Mouse (Mus musculus) kidney, postnatal 25 days (tissue): ENCODE measurements at regions not wholly inside any gene's neighbourhood (a gene's known extent, or its start where the extent isn't known, plus 50 kb on each side); places are given as distances from the start of the nearest gene placed in this dataset.

ENCODE experiments used
- DNase-seq, 2 experiments: peaks; one replicate each; pipeline ENCODE4 v3.0.0; 2021; ENCODE audit warnings: mixed read lengths in 2 of 2

DNA sequence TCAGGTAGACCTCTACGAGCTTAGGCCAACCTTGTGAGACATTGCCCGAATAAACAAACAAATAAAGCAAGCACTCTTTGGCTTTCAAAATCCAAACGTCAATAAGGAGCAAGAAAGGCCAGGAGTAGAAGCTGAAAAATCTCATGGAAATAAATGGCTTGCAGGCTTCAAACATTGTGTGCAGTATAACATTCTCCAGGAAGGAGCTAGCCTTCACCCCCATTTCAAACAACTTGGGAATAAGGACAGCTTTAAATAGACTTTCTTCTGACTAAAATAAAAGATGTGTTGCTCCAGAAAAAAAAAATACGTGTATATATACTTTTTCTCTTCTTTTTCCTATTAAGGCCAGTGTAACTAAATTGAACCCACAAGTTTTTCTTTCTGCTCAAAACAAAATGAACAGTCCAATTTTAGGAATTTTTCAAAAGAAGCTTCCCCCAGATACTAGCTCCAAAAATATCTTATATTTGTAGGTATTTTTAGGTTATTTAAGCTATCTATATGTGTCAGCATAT is 196.2 kb upstream of the Arpp21 start:
- no peak for DNase-seq

DNA sequence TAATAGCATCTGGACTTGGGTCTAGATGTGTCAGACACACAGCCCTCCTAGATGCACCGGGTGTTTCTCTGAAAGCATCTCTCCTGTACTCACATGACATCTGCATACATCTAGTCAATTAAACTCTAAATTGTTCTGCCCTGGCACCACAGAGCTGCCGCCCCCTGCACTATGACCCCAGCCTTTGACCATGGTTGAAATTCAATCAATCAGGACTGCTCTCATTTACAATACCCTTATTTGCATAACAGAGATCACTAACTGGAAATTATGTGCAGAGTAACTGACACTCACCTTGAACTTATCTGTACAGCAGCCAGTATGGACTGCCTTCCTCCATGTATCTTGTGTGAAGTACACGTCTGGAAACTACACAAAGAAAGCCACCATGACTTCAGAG is 193.5 kb upstream of the Arpp21 start:
- DNase-seq: no peak

DNA sequence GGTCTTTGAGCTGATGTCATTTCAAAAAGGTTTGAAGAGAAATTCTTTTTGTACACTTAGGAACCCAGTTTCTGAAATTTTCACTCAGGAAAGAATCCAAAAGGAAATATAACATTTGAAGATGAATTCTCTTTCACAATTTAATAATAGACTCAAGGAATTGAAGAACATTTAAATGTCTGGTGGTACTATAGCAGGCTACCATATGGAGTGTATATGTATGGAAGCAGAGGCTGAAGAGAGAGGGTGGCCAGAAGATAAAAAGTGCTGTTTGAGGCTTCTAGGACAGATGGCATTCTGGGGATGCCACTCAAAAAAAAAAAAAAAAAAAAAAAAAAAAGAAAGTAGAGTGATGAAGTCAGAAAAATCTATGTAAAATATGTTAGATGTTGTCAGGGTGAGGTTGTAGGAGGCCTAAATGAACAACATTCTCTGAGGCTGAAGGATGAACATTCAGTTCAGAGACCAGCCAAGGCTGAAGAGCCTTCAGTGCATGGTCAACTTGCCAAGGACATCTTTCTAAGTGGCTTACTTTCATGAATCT is 170.1 kb upstream of the Arpp21 start:
- DNase-seq: no peak

DNA sequence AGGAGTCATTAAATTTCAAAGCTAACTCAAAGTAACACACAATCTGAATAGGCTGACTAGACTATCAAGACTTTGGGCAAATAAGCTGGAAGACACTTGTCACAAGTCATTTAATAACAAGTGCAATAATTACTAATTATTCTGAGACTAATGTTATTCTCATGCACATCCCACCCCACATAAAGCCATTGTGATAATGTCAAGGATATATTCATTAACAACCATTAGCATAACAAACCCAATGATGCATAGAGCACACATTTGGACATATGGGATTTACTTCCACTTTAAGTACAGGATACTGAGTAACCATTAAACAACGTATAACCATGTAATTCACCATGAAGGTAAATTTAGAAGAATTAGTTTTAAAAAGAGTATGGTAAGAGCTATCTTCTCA is 135.0 kb upstream of the Arpp21 start:
- DNase-seq: no peak

DNA sequence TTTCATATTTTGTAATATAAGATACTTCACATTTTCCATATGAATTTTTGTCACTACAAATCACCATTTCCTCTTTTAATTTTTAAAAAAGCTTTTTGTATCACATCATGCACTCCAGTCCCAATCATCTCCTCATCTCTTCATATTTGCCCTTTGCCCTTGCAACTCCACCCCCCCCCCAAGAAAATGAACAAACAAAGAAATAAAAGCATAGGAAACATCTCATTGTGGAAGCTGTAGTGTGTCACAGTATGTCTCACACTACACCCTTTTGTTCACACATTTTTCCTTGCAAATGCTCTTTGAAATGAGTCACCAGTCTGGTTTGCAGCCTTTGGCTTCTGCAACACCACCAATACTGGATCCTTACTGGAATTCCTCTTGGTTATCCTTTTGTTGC is 131.6 kb upstream of the Arpp21 start:
- DNase-seq: no peak

DNA sequence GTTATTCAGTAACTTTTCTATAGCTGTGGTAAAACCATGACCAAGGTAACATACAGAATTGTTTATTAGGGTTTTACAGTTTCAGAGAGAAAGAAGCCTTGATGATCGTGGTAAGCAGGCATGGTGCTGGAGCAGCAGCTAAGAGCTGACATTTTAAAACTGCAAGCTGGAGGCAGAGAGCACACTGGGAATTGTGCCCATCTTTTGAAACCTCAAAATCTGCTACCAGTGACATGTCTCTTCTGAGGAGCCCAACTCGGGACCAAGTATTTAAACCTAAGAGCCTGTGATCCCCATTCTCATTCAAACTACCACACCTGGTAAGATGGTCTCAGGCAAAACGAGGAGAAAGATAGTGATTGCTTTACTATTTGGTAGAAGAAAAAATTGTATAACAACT is 125.6 kb upstream of the Arpp21 start:
- no peak for DNase-seq

DNA sequence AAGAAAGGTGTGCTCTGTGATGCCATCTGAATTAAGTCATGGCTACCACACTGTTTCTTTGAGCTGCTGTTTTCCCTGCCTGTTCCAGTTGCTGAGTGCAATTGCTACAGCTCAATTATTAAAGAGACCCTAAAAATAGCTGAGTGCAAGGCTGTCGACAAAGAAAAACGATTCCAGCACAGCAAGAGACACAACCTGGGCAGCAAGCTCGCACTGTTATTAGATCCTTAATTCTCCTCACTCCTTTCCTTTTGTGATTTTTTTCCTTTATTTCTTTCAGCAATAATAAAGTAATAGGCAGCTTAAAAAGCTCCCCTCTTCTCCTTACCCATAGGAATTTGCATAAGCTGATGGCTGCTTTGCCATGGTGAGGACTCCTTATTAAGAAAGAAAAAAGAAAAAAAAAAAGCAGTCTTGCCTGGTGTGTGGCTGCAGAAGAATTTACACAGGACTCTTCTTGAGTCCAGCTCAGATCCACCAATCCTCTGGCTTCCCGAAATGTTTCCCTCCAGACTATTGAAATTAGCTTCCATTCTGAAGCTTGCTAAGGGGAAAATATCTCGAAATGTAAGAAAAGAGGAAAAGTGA is 123.1 kb upstream of the Arpp21 start:
- DNase-seq: no peak

DNA sequence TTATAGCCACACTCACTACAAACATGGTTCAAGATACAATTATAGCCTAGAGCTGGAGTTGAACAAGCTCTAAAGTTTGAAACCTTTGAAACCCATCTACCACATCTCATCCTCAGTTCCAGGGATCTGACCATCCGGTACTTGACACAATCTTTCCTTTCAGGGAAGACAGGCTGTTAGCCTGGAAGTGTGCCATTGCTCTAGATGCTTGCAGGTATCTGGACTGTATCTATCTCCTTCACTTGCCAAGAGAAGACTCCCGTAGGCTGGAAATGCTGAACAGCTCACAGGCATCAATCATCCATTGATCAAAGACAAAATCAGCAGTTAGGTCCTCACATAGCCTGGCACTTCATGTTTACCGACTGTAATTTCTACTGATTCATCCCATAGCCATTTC is 117.5 kb upstream of the Arpp21 start:
- no peak for DNase-seq

DNA sequence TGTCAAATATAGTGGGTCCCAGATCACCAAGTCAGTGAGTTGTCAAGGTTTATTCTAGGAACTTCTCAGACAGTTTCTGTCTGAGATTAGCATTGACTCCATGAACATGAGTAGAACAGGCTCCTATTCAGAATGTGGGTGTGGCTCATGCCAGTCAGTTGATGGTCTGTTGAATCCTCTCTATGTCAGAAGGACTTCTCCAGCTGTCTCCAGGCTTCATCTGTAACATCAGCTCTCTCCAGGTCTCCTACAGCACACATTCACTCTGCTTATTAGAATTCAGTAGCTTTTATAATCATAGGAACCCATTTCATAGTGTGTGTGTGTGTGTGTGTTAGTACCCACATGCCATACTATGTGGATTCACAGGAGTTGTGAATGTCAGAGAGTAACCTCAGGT is 113.2 kb upstream of the Arpp21 start:
- DNase-seq: no peak

DNA sequence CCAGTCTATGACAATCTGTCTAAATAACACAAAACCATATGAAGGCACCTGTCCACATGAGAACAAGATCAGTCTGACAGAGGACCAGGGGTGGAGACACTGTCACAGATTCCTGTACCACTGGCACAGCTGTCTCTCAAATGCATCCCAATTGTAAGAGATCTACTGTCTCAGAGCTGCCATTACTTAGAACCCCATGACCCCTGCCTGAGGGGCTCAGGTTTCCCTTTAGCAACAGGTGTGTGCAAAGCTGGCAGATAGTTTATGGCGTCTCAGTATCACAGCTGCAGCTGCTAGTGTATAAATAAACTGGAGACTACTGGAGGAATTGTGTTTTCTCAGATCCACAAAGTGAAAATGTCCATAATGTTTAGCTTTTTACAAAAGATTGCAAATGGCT is 109.1 kb upstream of the Arpp21 start:
- DNase-seq: no peak

DNA sequence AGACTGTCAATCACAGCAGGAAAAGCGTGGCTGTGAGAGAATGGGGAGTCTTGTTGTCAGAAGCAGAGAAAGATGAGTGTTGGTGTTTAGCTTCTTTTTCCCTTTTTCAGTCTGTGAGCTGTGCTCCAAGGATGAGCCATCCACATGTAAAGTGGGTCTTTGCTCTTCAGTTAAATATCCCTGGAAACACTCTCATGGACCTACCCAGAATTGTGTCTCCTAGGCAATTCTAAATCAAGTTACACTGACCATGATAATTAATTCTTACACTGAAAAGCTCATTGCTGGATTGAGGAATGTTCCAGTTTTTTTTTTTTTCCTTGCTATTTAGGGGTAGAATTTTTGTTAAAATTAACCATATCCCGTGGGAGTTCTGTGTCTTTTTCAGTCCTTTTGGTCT is 104.6 kb upstream of the Arpp21 start:
- no peak for DNase-seq

DNA sequence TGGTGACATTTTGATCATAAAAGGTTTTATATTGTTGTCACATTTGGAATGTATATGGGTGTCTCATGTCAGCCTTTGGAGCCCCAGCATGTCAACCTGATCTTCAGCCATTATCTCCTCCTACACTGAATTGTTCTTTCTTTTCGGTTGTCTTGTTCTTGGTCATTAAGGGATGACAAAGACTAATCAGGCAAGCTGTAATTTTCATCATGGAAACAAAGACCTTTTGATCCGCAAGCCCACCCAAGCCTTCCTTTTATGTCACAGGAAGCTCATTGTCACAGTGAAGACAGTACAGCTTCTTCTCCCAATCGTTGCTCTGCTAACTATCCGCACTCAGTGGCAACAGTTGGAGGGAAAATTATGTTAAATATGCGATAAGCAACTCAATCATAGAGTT is 84.3 kb upstream of the Arpp21 start:
- no peak for DNase-seq

DNA sequence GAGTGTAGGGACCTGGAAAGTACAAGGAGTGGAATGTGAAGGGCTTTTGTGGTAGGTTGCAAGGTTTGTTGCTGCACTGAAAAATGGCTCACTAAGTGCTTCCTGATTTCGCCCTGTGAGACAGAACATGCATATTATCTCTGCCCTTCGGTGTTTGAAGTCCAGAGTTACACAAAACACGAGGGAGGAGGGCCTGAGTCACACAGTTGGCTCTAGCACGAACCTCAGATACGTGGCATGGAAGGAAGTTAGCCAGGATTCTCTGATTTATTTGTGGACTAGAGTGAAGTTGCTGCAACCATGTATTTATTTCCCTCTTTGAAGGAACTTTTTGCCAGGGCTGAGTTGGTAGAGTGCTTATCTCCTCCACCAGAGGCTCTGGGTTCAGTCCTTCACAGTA is 73.2 kb upstream of the Arpp21 start:
- no peak for DNase-seq

DNA sequence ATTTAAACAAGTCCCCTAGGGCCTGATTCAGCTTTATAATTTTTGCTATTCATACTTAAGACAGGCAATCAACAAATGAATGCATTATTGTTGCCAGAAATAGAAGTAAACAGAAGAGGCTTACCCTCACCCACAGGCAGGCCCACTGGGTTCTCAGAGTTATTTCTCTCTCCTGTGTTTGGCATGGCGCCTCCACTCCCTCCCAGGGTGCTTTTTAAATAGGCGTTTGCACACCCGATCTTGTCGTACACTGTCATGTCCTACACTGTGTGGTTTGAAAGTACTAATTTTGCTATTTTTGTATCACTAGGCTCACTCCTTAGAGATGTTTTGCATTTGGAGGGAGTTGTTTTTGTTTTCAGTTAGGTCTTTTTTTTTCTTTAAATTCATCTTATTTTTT is 72.1 kb upstream of the Arpp21 start:
- DNase-seq: no peak

DNA sequence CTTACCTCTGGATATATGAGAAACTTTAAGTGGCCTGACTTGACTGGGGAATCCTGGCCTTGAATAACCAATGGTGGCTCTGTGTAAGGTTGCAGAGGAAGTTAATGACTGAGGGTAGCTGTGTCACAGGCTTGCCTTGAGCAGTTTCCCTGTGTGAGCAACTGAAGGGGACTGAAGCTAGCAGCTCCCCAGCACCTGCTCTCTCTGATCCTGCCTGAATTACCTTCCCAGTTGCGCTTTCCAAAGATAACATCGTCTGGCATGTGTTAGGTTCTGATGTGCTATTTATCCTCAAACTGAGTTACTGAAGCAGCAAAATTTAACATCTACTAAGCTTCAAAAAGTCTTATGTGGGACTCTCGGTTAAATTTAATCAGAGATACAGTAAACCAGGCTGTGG is 56.1 kb upstream of the Arpp21 start:
- no peak for DNase-seq
